Mouse (Mus musculus) E14TG2a.4 (cell line): ENCODE measurements at regions not wholly inside any gene's neighbourhood (a gene's known extent, or its start where the extent isn't known, plus 50 kb on each side); places are given as distances from the start of the nearest gene placed in this dataset.

Experiments used
- CTCF ChIP-seq: conservative IDR thresholded peaks from 2 replicates; pipeline ENCODE4 v1.5.1; 2014; ENCODE audit warnings: low read length
- POU5F1 ChIP-seq: IDR thresholded peaks from 2 replicates; pipeline ENCODE4 v1.6.1; 2014; ENCODE audit warnings: low read length, borderline replicate concordance

DNA sequence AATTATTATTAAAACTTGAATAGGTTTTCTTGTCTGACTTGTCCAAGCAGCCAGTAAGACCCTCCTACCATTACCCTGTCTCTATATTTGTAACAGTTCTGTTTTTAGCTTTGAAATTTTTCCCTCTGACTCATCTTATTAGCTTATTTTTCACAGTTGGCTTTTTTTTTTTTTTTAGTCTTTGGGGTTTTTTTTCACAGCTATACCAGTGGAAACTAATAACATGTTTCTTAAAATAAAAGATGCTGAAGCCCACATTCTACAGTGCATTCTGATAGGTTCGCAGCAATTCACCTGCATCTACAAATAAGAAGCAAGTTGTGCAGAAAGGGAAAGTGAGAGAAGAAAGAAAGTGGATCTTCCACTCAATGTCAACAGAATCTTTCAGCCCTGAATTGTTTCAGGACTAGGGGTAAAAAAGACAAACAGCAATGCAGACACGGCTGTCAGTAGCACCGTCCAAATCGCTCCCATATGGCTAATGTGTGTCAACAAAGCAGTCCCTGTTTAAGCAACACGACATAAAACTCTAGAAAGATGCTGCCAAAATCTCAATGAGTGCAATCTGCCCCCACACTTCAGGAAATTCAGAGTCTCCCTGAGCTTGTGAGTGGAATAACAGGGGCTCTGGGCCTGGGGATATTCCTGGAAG, 277.2 kb downstream of the Car8 start:
- TF ChIP-seq CTCF (no peak), POU5F1 (no peak)
